Mouse (Mus musculus): ENCODE results near the gene Prickle2.

Gene Prickle2

DNA sequence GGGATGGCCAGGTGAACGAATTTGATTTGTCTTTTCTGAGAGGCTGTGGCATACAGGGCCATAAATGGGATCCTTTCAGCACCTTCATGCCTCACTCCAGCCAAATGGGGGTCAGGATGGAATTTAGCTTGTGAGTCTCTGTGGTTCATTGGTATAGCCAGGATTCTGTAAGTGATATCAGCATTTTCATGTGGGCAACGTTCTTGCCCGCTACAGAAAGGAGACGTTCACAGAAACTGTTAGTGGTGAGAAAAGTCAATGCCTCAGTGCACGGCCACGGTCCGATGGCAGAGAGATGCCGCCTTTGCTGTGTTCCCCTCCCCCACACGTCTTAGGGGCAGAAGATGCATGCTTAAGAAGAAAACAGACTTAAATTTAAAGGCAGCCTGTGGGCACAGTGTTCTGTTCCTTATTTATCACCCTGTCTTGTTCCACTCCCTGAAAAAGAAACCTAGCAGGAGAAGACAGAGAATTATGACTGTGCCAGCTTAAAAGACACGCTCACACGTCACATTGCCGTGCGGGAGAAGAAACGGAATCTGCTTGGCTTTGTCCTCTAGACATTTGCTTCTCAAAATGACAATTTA lies 322.7 kb downstream of the Prickle2 start:
- no peak for DNase-seq (ENCODE audit: low read depth, low spot score)

- no peak for DNase-seq (ENCODE audit: low read depth, low spot score)
Observed at GRCm38 (mm10) chr6:92381085-92381484, 324.9 kb downstream of the Prickle2 start.

DNA sequence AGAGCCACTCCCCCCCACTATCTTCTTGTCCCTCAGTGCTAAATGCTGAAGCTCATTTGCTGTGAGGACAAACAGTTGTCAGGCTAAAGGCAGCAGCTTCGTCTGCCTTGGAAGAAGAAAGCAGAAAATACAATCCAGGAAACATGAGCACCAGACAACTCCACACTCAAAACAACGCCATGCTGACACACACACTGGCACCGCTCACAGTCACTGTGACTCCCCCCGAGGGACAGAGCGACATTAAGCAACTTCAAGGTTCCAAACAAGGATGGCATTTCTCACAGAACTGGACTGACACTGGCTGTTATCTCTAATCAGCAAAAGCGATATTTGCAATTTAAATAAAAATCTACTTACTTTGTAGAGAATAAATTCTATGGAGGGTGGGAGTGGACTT lies 331.1 kb downstream of the Prickle2 start:
- DNase-seq (ENCODE audit: low read depth, low spot score) = no peak

GRCm38 (mm10) chr6:92370896-92371295 lies 335.1 kb downstream of the Prickle2 start:
- DNase-seq (ENCODE audit: low read depth, low spot score) = no peak

DNA sequence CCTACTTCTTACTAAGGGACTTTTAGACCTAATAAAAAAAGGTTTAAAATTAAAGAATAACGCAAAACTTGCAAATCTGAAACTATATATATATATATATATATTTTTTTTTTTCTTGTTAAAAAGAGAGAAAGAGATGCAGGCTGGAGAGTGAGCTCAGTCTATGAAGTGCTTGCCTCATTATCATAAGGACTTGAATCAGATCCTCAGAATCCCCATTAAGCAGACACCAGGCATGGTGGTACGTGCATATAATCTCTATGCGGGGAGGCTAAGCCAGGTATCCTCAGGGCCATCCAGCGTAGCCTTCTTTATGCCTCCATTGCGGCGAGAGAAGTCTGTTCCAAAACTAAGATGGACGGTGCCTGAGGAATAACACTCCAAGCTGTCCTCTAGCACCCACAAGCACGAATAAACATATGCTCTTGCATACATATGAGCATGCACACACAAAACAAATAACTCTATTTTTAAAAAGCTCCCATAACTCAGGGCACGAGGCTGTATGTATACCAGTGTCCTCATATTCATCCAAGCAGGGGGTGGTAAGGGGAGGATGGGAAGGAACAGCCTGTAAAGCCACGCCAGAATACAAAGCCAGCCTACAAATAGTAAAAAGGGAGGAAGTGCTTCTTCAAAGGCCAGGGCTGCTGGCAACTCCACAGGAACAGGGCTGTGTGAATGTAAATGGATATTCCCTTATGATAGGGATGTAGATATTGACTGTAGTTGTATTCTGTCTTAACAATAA lies 358.5 kb downstream of the Prickle2 start:
- DNase-seq (ENCODE audit: low read depth, low spot score) = no peak

DNA sequence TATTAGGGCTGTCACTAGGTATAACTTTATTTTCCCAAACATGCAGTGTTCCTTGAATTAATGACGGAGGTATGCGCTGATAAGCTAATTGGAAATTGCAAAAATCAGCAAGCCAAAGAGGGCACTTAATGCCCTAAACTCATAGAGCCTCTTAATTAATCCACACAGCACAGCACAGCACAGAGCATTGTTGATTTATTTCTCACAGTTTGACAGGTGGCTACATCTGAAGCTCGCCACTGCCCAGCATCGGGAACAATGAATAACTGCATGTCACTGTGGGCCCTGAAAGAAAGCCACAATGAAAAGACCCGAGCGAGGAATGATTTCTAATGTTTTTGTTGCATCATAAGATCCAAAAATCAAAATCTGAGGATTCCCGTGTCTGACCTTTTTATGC lies 359.2 kb downstream of the Prickle2 start:
- no peak for DNase-seq (ENCODE audit: low read depth, low spot score)

DNA sequence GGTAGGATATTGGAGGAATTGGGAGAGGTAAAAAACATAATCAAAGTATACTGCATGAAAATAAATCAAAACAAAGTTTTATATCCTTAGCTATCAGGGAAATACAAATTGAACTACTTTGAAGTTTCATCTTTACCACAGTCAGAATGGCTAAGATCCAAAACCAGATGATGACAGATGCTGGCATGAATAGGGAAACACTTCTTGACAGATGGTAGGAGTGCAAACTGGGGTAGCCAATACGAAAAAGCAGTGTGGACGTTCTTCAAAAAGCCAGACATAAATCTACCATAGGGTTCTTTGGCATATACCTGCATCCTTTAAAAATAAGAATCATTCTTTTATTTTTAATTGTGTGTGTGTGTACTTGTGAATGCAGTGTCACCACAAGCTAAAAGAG lies 360.8 kb downstream of the Prickle2 start:
- no peak for DNase-seq (ENCODE audit: low read depth, low spot score)

DNA sequence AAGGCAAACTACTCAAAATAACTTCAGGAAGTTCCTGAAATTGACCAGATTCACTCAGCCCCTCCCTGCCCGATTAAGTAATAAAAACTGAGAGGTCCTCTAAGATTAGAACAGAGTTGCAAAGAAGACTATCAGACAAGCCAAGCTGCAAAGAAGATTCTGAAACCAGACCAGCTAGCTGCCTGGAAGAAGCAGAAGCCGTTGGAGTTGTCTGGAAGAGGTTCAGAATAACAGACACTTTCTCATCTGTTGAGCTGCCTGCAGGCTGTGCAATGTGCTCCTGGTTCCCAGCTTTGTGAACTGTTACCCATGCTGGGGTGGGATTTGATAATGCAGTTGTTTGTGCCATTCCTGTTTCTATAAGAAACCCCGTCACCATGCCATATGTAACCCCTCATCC lies 361.4 kb downstream of the Prickle2 start:
- DNase-seq (ENCODE audit: low read depth, low spot score) = no peak

Data from ZHBTc4 (cell line).